Mouse (Mus musculus) cerebellum, postnatal 4 days (tissue): ENCODE results near the gene Tnfrsf1a.

Experiments
- DNase-seq, 2 experiments: peaks; one replicate each; pipeline ENCODE4 v3.0.0; 2022; ENCODE audit warnings: low spot score in 2 of 2, mixed read lengths in 1 of 2

Gene Tnfrsf1a

GRCm38 (mm10) chr6:125385066-125385974 is 36.2 kb downstream of the Tnfrsf1a start:
- DNase-seq: no peak

- no peak for DNase-seq
Observed at GRCm38 (mm10) chr6:125386080-125386479, 36.9 kb downstream of the Tnfrsf1a start.

GRCm38 (mm10) chr6:125389853-125390252 is 40.7 kb downstream of the Tnfrsf1a start:
- DNase-seq: no peak

GRCm38 (mm10) chr6:125405461-125406382 is 56.6 kb downstream of the Tnfrsf1a start:
- no peak for DNase-seq

GRCm38 (mm10) chr6:125407224-125407623 is 58.1 kb downstream of the Tnfrsf1a start:
- no peak for DNase-seq

GRCm38 (mm10) chr6:125407657-125408056 is 58.5 kb downstream of the Tnfrsf1a start:
- DNase-seq: no peak

GRCm38 (mm10) chr6:125410551-125410950 is 61.4 kb downstream of the Tnfrsf1a start:
- DNase-seq: no peak

- DNase-seq: no peak
Observed at GRCm38 (mm10) chr6:125410995-125411547, 61.9 kb downstream of the Tnfrsf1a start.

- no peak for DNase-seq
Observed at GRCm38 (mm10) chr6:125411661-125412060, 62.5 kb downstream of the Tnfrsf1a start.
